Mouse (Mus musculus) limb, embryonic 13.5 days (tissue): Measurements from ENCODE around the gene Gdf7. TPM values are rescaled to one million over a fixed set of nuclear protein-coding genes. Genes with fewer than 3 reads are reported as not detected.

ENCODE experiments used
- ATAC-seq: fragments of 200-750 bp; cut with Nextera tagmentation; 2 replicates; pipeline ENCODE4 v1.8.0; 2017; ENCODE audit warnings: low read depth, moderate number of reproducible peaks, moderate TSS enrichment; ENCODE audit not compliant: low FRiP score
- H3K27ac ChIP-seq: fragments of 300-500 bp; sonication (generic); 2 replicates; pipeline ENCODE4 v1.5.1; 2015; ENCODE audit warnings: inconsistent platforms, mild to moderate bottlenecking, moderate library complexity
- H3K27me3 ChIP-seq: fragments of 300-500 bp; sonication (generic); 2 replicates; pipeline ENCODE4 v1.6.1; 2015; ENCODE audit warnings: mild to moderate bottlenecking, inconsistent platforms
- H3K36me3 ChIP-seq: fragments of 300-500 bp; sonication (generic); 2 replicates; pipeline ENCODE4 v1.6.1; 2015; ENCODE audit warnings: inconsistent platforms, mild to moderate bottlenecking, moderate library complexity
- H3K4me1 ChIP-seq: fragments of 300-500 bp; sonication (generic); 2 replicates; pipeline ENCODE4 v1.6.1; 2015; ENCODE audit warnings: inconsistent platforms
- H3K4me2 ChIP-seq: fragments of 300-500 bp; sonication (generic); replicated peaks from 2 replicates; pipeline ENCODE4 v1.6.1; 2015; ENCODE audit warnings: inconsistent platforms, mild to moderate bottlenecking, moderate library complexity
- H3K4me3 ChIP-seq: fragments of 300-500 bp; sonication (generic); 2 replicates; pipeline ENCODE4 v1.5.1; 2015; ENCODE audit warnings: moderate library complexity, mild to moderate bottlenecking, inconsistent platforms
- H3K9ac ChIP-seq: fragments of 300-500 bp; sonication (generic); 2 replicates; pipeline ENCODE4 v1.6.1; 2015; ENCODE audit warnings: mild to moderate bottlenecking, inconsistent platforms
- H3K9me3 ChIP-seq: fragments of 300-500 bp; sonication (generic); 2 replicates; pipeline ENCODE4 v1.6.1; 2016; ENCODE audit warnings: inconsistent platforms
- WGBS: fragments of 180-500 bp; shearing (Covaris S2); methylation state at CpG from one replicate; pipeline ENCODE4 v1.1.7; 2015; 5-methylcytosine and 5-hydroxymethylcytosine counted together
- polyA plus RNA-seq: library from polyadenylated mRNA; unstranded; fragments of >200 nt; fragmentation: Nextera tagmentation; extraction: Ambion mirVana; gene quantifications from 2 replicates; pipeline ENCODE4 v1.2.1, GENCODE M21; 2015

The Gdf7 gene
- polyA plus RNA-seq, 1 experiment from 2014 or later, result 0.20 TPM

- Histone ChIP-seq H3K27me3 (peaks cover 3% of the 10 kb centered on the region), H3K36me3 (peaks cover 8% of the 10 kb centered on the region; the same call in 1 of the 2 replicates), H3K27ac (no peak overlapping the region), H3K9me3 (no peaks in the 10 kb centered on the region), H3K4me3 (no peak overlapping the region), H3K4me1 (peaks cover 4% of the 10 kb centered on the region; the same call in 1 of the 2 replicates), H3K9ac (no peak overlapping the region), H3K4me2 (no peak overlapping the region)
- no peak for ATAC-seq
- WGBS, result 75% methylated on average over 6 of the region's 6 CpGs
These were observed 12.7 kb downstream of the Gdf7 start for GRCm38 (mm10) chr12:8289099-8289498.

- no peak overlapping the region for H3K27ac ChIP-seq
- H3K9me3 ChIP-seq, result no peaks in the 10 kb centered on the region
- H3K36me3 ChIP-seq, result peaks cover 14% of the 10 kb centered on the region
- H3K4me1 ChIP-seq, result peaks cover 4% of the 10 kb centered on the region; the same call in 1 of the 2 replicates
- H3K4me2 ChIP-seq, result no peak overlapping the region
- H3K27me3 ChIP-seq, result no peaks in the 10 kb centered on the region; the same call in 1 of the 2 replicates
- H3K9ac ChIP-seq, result no peak overlapping the region
- ATAC-seq, result no peak; the same call in 1 of the 2 replicates
- no peak overlapping the region for H3K4me3 ChIP-seq
- 61% methylated on average over 3 of the region's 3 CpGs for WGBS
These were observed 13.8 kb downstream of the Gdf7 start for GRCm38 (mm10) chr12:8287970-8288369.

- no peak overlapping the region for H3K4me2 ChIP-seq
- no peak overlapping the region for H3K4me3 ChIP-seq
- no peak overlapping the region for H3K27ac ChIP-seq
- WGBS, result 86% methylated on average over 15 of the region's 15 CpGs
- no peaks in the 10 kb centered on the region for H3K27me3 ChIP-seq
- H3K9ac ChIP-seq, result no peak overlapping the region
- no peaks in the 10 kb centered on the region for H3K9me3 ChIP-seq
- no peaks in the 10 kb centered on the region for H3K4me1 ChIP-seq
- H3K36me3 ChIP-seq, result peaks cover 28% of the 10 kb centered on the region
- no peak for ATAC-seq
These were observed 20.3 kb downstream of the Gdf7 start for GRCm38 (mm10) chr12:8281225-8282017.

GRCm38 (mm10) chr12:8275424-8275823 is 26.3 kb downstream of the Gdf7 start:
- H3K9me3 ChIP-seq, result no peaks in the 10 kb centered on the region
- no peaks in the 10 kb centered on the region for H3K27me3 ChIP-seq
- 0 out of 2 replicates have a peak, but pooled peaks cover 5% of the 10 kb centered on the region for H3K36me3 ChIP-seq
- no peak overlapping the region for H3K4me2 ChIP-seq
- no peaks in the 10 kb centered on the region for H3K4me1 ChIP-seq
- WGBS, result 88% methylated on average over 4 of the region's 4 CpGs
- H3K9ac ChIP-seq, result no peak overlapping the region
- no peak overlapping the region for H3K27ac ChIP-seq
- ATAC-seq, result no peak
- H3K4me3 ChIP-seq, result no peak overlapping the region

- H3K36me3 ChIP-seq, result peaks cover 6% of the 10 kb centered on the region
- H3K4me3 ChIP-seq, result no peak overlapping the region
- no peak overlapping the region for H3K27ac ChIP-seq
- H3K4me2 ChIP-seq, result no peak overlapping the region
- no peaks in the 10 kb centered on the region for H3K4me1 ChIP-seq
- H3K9ac ChIP-seq, result no peak overlapping the region
- no peaks in the 10 kb centered on the region for H3K9me3 ChIP-seq
- no peaks in the 10 kb centered on the region for H3K27me3 ChIP-seq
- 92% methylated on average over 6 of the region's 6 CpGs for WGBS
- ATAC-seq, result no peak
These were observed 28.1 kb downstream of the Gdf7 start for GRCm38 (mm10) chr12:8273471-8274171.

GRCm38 (mm10) chr12:8271405-8271804 is 30.3 kb downstream of the Gdf7 start:
- Histone ChIP-seq H3K36me3 (peaks cover 6% of the 10 kb centered on the region), H3K4me3 (no peak overlapping the region), H3K4me1 (no peaks in the 10 kb centered on the region), H3K27ac (no peak overlapping the region), H3K9me3 (no peaks in the 10 kb centered on the region), H3K4me2 (no peak overlapping the region), H3K9ac (no peak overlapping the region), H3K27me3 (no peaks in the 10 kb centered on the region)
- WGBS, result 87% methylated on average over 2 of the region's 2 CpGs
- no peak for ATAC-seq

GRCm38 (mm10) chr12:8269627-8270026 is 32.1 kb downstream of the Gdf7 start:
- ATAC-seq, result no peak
- Histone ChIP-seq H3K4me1 (no peaks in the 10 kb centered on the region), H3K36me3 (peaks cover 6% of the 10 kb centered on the region), H3K4me2 (no peak overlapping the region), H3K4me3 (no peak overlapping the region), H3K27me3 (no peaks in the 10 kb centered on the region), H3K9me3 (no peaks in the 10 kb centered on the region), H3K9ac (no peak overlapping the region), H3K27ac (no peak overlapping the region)
- WGBS, result 92% methylated on average over 11 of the region's 11 CpGs

- H3K36me3 ChIP-seq, result peaks cover 6% of the 10 kb centered on the region
- H3K27me3 ChIP-seq, result no peaks in the 10 kb centered on the region
- H3K9ac ChIP-seq, result no peak overlapping the region
- ATAC-seq, result no peak
- no peaks in the 10 kb centered on the region for H3K4me1 ChIP-seq
- no peak overlapping the region for H3K4me3 ChIP-seq
- 90% methylated on average over 7 of the region's 7 CpGs for WGBS
- H3K4me2 ChIP-seq, result no peak overlapping the region
- H3K27ac ChIP-seq, result no peak overlapping the region
- no peaks in the 10 kb centered on the region for H3K9me3 ChIP-seq
These were observed 35.4 kb downstream of the Gdf7 start for GRCm38 (mm10) chr12:8266311-8266710.

- no peak for ATAC-seq
- Histone ChIP-seq H3K4me1 (0 out of 2 replicates have a peak, but pooled peaks cover 2% of the 10 kb centered on the region), H3K27ac (no peak overlapping the region), H3K27me3 (no peaks in the 10 kb centered on the region), H3K36me3 (no peaks in the 10 kb centered on the region), H3K9me3 (no peaks in the 10 kb centered on the region), H3K4me3 (no peak overlapping the region), H3K4me2 (no peak overlapping the region), H3K9ac (no peak overlapping the region)
- 55% methylated on average over 2 of the region's 2 CpGs for WGBS
These were observed 41.5 kb downstream of the Gdf7 start for GRCm38 (mm10) chr12:8260297-8260696.

Other genes with a start within 250 kb of the Gdf7 start
- gene Ldah, start 93.8 kb downstream of the Gdf7 start, polyA plus RNA-seq, result 66.2 and 72.8 TPM in 2 replicates
- gene Hs1bp3, start 11.5 kb upstream of the Gdf7 start, polyA plus RNA-seq, result 19.4 and 21.4 TPM in 2 replicates
- 37.8 and 40.8 TPM in 2 replicates for gene Rhob, start 198.1 kb upstream of the Gdf7 start, polyA plus RNA-seq